Mouse (Mus musculus): ENCODE results near the gene Syne1.

Syne1 gene

DNA sequence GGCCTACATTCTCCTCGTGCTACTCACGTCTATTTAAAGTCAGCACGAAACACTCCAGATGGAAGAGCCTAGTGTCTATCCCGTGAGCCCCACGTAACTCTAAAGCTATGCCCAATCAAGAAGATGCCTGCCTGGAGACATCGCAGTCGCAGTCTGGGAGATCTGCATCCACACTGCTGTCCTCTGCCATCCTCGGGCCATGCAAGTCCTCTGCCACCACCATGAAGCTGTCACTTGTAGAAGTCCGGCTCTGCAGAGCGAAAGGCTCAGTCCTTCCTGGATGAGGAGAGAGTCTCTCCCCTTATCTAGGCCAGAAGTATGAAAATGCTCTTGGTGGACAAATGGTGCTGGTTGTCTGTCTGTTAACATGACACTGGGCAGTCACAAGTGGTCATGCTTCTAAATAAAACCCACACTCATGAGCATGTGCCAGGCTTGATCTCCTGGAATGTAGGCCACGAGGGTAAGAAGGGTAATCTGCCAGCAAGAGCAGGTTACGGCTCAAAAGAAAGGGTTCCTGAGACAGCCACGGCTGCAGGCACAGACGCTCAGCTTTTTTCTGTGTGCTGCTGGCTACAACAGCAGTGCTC lies 482.5 kb downstream of the Syne1 start, which contains the start of gene Gm10097:
Gene Gm10097 (plus strand): TSS at position 517 of the 590 bp plus-strand sequence.
- DNase-seq (ENCODE audit: low spot score in 2 of 2) = no peak

GRCm38 (mm10) chr10:5067113-5067512 lies 484.2 kb downstream of the Syne1 start:
- DNase-seq (ENCODE audit: low spot score in 2 of 2) = no peak

GRCm38 (mm10) chr10:5059983-5060382 lies 491.3 kb downstream of the Syne1 start:
- no peak for DNase-seq (ENCODE audit: low spot score in 2 of 2)

- no peak for DNase-seq (ENCODE audit: low spot score in 2 of 2)
Measured at GRCm38 (mm10) chr10:5058876-5059275, 492.4 kb downstream of the Syne1 start.

DNA sequence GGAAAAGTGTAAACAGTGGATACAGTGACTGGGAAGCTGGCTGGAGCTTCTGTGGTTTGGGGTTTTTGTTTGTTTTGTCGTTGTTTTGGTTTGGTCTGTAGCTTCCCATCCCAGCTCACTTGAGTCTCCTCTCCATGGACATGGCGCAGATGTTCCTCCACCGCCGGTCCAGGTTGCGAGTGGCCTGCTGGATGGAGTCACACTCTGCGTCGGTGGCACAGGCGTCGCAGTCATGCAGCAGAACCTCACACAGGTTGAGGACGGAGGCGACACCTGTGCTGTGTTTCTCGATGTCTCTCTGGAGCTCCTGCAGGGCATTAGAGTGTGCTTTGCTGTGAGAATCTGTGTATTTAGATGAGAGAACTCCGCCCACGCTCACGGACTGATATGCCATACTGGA lies 493.6 kb downstream of the Syne1 start:
- no peak for DNase-seq (ENCODE audit: low spot score in 2 of 2)

DNA sequence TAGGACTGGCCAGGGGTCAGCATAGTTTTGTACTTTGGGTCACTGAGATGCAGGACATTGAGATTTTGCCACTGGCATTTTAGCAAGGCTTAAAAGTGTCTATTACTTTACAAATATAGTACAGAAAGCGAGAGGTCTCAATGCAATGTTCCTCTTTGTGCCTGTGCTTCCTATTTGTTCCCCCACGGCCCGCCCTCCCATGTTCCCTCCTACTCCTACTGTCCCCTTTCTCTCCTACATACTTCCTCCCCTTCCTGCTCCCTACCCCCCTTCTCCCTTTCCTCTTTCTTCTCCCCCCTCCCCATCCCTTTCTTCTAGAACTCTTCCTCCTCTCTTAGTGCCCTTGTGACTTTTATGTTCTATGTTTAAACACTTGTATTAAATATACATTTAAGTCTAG lies 494.3 kb downstream of the Syne1 start:
- DNase-seq (ENCODE audit: low spot score in 2 of 2) = no peak

GRCm38 (mm10) chr10:5056243-5056735 lies 495.0 kb downstream of the Syne1 start:
- no peak for DNase-seq (ENCODE audit: low spot score in 2 of 2)

- DNase-seq (ENCODE audit: low spot score in 2 of 2) = no peak
Measured at GRCm38 (mm10) chr10:5045671-5046070, 505.6 kb downstream of the Syne1 start.

DNA sequence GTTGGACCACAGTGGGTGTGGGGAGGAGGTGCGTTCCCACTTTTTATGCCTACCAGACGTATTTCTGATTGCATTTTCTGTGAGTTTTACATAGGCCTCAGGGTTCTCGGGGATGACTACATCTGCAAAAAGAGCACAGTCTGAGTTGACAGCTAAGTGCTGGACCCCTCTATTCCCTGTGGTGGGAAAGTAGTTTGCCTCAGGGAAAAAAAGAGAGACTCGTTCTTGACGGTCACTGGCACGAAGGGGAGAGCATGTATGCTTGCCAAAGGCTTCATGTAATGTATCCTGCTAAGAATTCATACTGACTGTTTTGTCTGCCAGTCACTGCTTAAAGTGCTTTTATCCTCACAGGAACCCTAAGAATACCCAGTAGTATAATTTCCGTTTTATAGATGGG lies 506.1 kb downstream of the Syne1 start:
- DNase-seq (ENCODE audit: low spot score in 2 of 2) = no peak

DNA sequence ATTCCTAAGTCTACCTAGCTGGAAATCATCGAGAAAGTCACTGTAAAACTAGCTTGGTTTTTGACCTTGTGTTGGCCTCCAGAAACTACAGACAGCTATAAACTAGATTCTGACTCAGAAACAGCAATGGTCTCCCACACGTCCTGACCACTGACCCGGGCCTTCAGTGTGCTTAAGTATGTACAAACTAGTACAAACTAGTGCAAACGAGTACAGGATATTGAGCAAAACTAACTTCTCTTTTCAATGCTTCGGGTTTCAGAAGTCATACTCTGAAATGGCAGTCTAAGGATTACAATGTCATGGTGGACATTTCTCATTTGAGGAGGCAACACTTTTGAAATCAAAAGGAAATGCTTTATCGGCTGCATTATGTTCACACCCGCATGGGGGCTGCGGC lies 506.8 kb downstream of the Syne1 start:
- DNase-seq (ENCODE audit: low spot score in 2 of 2) = no peak

DNA sequence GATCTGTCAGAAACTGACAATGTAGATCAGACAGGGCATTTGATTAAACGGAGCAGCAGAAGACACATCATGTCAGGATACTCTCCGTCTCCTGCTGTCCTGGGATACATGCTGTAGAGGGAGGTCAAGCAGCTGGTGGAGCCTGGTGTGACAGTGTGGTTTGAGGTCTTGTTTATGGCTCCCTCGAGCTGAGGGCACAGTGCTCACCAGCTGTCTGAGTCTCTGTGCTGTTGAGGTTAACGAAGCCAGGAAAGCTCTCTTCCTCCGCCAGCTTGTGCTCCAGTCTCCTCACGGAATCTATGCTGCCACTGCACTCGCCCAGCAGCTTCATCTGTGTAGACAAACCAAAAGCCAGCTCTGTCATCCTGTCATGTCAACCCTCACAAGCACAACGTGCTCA lies 510.0 kb downstream of the Syne1 start:
- DNase-seq (ENCODE audit: low spot score in 2 of 2) = no peak

- no peak for DNase-seq (ENCODE audit: low spot score in 2 of 2)
Measured at GRCm38 (mm10) chr10:5032192-5033048, 518.9 kb downstream of the Syne1 start.

GRCm38 (mm10) chr10:5029883-5030282 lies 521.4 kb downstream of the Syne1 start:
- DNase-seq (ENCODE audit: low spot score in 2 of 2) = no peak

DNA sequence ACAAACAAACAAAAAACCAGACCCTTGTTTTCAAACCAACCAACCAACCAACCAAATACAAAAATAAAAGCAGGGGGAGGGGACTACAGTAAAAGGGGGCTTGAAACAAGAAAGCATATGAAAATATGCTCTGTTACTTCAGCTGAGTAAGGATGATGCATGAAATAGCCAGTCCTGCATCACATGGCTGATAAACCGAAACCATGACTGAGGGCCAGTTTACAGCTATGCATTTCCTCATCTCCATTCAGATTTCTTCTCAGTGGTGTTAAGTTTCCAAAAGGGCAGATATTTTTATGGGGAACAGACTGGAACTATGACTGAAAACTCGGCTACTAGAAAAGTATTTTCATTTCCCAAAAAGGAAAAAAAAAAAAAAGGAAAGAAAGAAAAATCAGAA lies 522.1 kb downstream of the Syne1 start:
- DNase-seq (ENCODE audit: low spot score in 2 of 2) = no peak

- no peak for DNase-seq (ENCODE audit: low spot score in 2 of 2)
Measured at GRCm38 (mm10) chr10:5028301-5028700, 523.0 kb downstream of the Syne1 start.

DNA sequence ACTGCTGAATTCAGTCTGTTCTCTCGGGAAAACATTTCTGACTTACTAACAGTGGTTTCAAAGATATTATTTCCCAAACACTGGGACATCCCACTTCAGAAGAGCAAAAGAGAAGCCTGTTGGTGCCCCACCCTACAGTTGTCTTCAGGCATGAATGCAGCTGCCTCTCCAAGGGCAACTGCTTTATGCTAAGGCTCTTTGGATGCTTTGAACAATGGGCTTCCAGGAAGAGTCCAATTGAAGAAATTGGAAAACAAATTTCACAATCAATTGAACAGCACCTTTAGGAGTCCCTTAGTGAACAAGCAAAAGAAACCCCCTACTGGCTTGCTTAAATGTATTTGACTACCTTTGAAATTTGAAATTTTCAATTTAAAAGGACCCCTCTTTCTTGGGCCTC lies 524.1 kb downstream of the Syne1 start:
- DNase-seq (ENCODE audit: low spot score in 2 of 2) = no peak

DNA sequence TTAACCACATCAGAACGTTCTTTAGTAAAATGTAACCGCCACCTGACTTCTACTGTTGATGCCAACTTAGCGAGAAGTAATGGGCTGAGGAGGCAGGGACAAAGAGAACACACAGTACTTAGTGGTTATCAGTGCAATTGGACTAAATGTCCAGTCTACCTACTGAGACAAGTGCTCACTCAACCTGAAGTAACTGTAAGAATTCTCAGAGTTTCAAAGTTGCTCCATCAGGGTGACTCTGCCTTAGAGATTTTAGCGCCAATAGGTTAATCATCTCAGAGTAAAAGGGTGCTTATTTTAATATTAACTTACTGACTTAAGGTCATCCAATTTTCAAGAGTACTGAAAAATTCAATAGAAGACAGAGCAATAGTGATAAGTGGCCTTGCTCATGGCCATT lies 525.4 kb downstream of the Syne1 start:
- DNase-seq (ENCODE audit: low spot score in 2 of 2) = no peak

DNA sequence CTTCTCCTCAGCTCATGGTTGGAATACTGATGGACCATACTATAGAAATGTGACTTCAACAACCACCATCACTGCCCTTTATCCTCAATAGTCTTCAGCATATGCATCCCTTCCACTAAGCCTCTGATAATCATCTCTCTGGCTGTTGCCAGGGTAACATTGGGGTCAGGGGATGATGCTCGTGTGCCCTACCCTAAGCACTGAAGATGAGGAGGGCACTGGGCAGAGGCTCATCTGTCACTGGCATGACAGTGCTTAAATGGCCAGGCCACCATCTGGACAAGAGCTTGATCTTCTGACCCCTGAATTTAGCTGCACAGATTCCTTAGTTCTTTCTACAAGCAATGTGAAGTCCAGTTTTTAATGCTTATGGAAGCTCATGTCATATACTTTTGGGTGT lies 534.1 kb downstream of the Syne1 start:
- DNase-seq (ENCODE audit: low spot score in 2 of 2) = no peak

DNA sequence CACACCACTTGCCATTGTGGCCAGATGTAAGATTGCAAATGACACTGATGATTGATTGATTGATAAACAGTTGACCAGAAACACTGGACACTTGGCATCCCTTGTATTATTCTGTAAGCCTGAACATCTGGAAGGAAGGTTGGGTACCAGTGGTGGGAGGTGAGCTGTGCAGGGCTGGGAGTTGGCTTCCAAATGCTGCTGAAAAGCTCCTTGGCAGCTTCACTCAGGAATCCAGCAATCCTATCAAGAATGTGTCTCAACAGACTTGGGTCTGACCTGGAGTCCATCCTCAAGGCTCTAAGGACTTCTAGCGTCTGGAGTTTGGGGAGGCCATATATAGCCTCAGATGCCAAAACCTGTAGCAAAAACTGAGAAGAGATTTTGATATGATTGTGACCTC lies 536.3 kb downstream of the Syne1 start:
- no peak for DNase-seq (ENCODE audit: low spot score in 2 of 2)

GRCm38 (mm10) chr10:5012004-5012403 lies 539.3 kb downstream of the Syne1 start:
- DNase-seq (ENCODE audit: low spot score in 2 of 2) = no peak

DNA sequence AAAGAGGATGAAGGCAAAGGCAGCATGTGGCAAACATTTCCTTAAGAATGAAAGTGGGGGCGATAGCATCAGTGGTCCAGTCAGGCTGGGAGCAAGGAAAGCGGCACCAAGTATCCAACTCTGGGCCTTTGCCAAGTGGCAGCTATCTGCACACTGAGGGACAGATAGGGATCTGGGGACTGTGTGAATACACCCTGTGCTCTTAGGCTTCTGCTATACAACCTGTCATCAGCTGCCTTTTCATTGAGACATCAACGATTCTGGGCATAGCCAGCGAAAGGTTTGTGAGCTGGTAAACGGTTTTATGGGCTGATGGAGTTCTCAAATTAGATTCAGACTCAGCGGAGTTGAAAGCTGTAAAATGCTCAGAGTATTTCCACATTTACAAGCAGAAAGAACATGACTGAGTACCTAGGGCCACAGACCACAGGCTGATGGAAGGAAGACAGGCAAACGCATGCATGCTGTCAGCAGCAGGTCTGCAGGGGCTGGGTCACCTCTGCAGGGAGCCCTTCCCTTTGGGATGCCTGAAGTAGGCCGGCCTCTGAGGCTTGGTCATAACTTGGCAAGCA lies 542.4 kb downstream of the Syne1 start:
- no peak for DNase-seq (ENCODE audit: low spot score in 2 of 2)

DNA sequence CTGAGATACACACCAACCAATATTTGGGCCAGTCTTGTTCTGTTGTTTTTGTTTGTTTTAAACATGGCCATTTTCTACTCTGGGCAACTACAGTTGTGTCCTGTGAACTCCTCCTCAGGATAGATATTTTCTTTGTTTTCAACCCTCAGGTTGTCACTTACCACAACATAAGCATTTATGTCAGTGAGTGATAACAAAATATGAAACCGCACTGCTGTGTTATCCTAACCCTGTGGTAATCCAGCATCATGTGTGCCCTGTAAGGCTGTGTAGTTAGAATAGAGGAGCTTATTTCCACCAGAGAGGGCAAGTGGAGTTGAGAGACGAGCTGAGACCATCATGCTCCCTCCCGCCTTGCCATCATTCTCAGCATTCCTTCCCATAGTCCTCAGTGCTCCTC lies 554.7 kb downstream of the Syne1 start:
- no peak for DNase-seq (ENCODE audit: low spot score in 2 of 2)

DNA sequence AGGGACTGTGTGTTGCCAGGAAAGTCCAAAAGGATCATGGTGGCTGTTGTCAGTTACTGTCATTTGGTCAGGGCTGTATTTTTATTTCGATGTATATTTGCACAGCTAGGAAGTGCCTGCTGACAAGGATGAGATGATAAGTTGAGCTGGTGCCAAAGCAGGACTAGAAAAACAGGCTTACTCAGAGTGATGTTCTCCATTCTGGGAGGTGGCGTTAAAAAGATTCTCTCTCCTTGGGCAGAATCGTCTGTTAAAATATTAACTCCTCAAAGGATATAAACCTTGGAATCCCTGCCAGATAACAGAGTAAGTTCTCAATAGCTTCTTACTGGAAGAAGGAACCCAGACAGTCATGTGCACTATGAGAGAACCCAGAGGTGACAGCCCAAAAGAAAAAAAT lies 557.5 kb downstream of the Syne1 start:
- DNase-seq (ENCODE audit: low spot score in 2 of 2) = no peak

Data from spleen, postnatal 10 days (tissue).